Mouse (Mus musculus): ENCODE results near the gene Zbtb38.
"Not testable (repeated sequence)": the region's sequence is repeated elsewhere in the genome, so short reads cannot be mapped to it uniquely, and the experiment has no call there.

Gene Zbtb38

GRCm38 (mm10) chr9:96684165-96684792, 68.4 kb downstream of the Zbtb38 start:
- DNase-seq (ENCODE audit: low spot score), result no peak

- DNase-seq (ENCODE audit: low spot score), result no peak
Observed at GRCm38 (mm10) chr9:96678611-96679010, 74.0 kb downstream of the Zbtb38 start.

GRCm38 (mm10) chr9:96677711-96678110, 74.9 kb downstream of the Zbtb38 start:
- DNase-seq (ENCODE audit: low spot score), result not testable (repeated sequence)

- no peak for DNase-seq (ENCODE audit: low spot score)
Observed at GRCm38 (mm10) chr9:96676671-96677070, 76.0 kb downstream of the Zbtb38 start.

GRCm38 (mm10) chr9:96675763-96676640, 76.6 kb downstream of the Zbtb38 start:
- DNase-seq (ENCODE audit: low spot score), result no peak

- DNase-seq (ENCODE audit: low spot score), result peak; percentile 32
Observed at GRCm38 (mm10) chr9:96675071-96675762, 77.4 kb downstream of the Zbtb38 start.

- no peak for DNase-seq (ENCODE audit: low spot score)
Observed at GRCm38 (mm10) chr9:96674301-96674700, 78.3 kb downstream of the Zbtb38 start.

- DNase-seq (ENCODE audit: low spot score), result no peak
Observed at GRCm38 (mm10) chr9:96672466-96672865, 80.2 kb downstream of the Zbtb38 start.

- no peak for DNase-seq (ENCODE audit: low spot score)
Observed at GRCm38 (mm10) chr9:96671249-96671648, 81.4 kb downstream of the Zbtb38 start.

- peak; percentile 89 for DNase-seq (ENCODE audit: low spot score)
Observed at GRCm38 (mm10) chr9:96669877-96670276, 82.8 kb downstream of the Zbtb38 start.

GRCm38 (mm10) chr9:96668628-96669027, 84.0 kb downstream of the Zbtb38 start:
- peak; percentile 62 for DNase-seq (ENCODE audit: low spot score)

GRCm38 (mm10) chr9:96660510-96661244, 92.0 kb downstream of the Zbtb38 start:
- no peak for DNase-seq (ENCODE audit: low spot score)

GRCm38 (mm10) chr9:96659801-96660200, 92.8 kb downstream of the Zbtb38 start:
- no peak for DNase-seq (ENCODE audit: low spot score)

GRCm38 (mm10) chr9:96653538-96653937, 99.1 kb downstream of the Zbtb38 start:
- DNase-seq (ENCODE audit: low spot score), result no peak

- DNase-seq (ENCODE audit: low spot score), result no peak
Observed at GRCm38 (mm10) chr9:96652763-96653162, 99.9 kb downstream of the Zbtb38 start.

GRCm38 (mm10) chr9:96650807-96651206, 101.8 kb downstream of the Zbtb38 start:
- no peak for DNase-seq (ENCODE audit: low spot score)

- DNase-seq (ENCODE audit: low spot score), result peak; percentile 23
Observed at GRCm38 (mm10) chr9:96649924-96650323, 102.7 kb downstream of the Zbtb38 start.

GRCm38 (mm10) chr9:96649362-96649761, 103.3 kb downstream of the Zbtb38 start:
- no peak for DNase-seq (ENCODE audit: low spot score)

- no peak for DNase-seq (ENCODE audit: low spot score)
Observed at GRCm38 (mm10) chr9:96646668-96647295, 105.8 kb downstream of the Zbtb38 start.

- no peak for DNase-seq (ENCODE audit: low spot score)
Observed at GRCm38 (mm10) chr9:96644840-96645239, 107.8 kb downstream of the Zbtb38 start.

- not testable (repeated sequence) for DNase-seq (ENCODE audit: low spot score)
Observed at GRCm38 (mm10) chr9:96644002-96644401, 108.6 kb downstream of the Zbtb38 start.

GRCm38 (mm10) chr9:96639451-96639850, 113.2 kb downstream of the Zbtb38 start:
- no peak for DNase-seq (ENCODE audit: low spot score)

All from urinary bladder, postnatal 25 days (tissue).